Mouse (Mus musculus) bone marrow, adult 2 months (tissue): Measurements from ENCODE around the gene Map2k6.

ENCODE experiments used
- CTCF ChIP-seq: fragments of 200-500 bp; IDR thresholded peaks from 2 replicates; pipeline ENCODE4 v1.5.1; 2011; ENCODE audit warnings: low read length, control low read depth; ENCODE audit not compliant: control insufficient read depth, insufficient read depth
- POLR2A ChIP-seq: fragments of 200-500 bp; IDR thresholded peaks from 2 replicates; pipeline ENCODE4 v1.6.1; 2011; ENCODE audit warnings: low read depth, mild to moderate bottlenecking, control low read depth, low read length, borderline replicate concordance; ENCODE audit not compliant: control insufficient read depth

DNA sequence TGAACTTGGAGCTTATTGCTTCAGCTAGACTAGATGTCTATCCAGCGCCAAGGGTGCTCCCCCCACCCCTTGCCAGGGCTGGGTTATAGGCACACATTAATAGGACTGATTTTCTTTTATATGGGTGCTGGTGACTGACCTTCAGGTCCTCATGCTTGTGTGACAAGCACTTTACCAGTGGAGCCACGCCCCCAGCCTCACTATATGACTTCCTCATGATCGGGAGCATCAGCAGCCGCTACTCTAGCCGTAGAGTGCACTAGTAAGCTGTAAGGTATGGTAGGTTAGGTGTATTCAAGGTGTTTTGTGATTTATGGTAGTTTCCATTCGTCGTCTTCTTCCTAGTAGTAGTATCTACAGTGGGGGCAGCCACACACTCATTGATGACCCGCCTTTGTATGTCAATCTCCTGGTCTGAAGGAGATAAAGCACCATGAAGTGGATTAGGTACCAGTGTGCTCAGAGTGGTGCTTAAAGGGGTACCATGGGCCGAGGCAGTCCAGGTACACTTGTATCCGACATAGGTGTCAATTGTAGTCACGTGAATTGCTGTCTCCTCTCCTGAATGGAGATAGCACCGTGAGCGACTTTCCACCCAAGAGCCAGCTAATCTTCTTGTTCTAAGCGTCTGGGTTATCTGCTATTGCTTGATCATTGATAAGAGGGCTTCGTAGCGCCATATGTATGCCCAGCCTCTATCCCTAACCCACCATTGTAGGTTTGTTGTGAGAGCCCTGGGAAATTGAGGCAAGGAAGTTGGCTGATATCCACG lies 62.8 kb downstream of the Map2k6 start:
- TF ChIP-seq CTCF (no peak), POLR2A (no peak)
